9 mouse cellular contexts compared by ENCODE assay signal in genomic region chr2:165877180-165877579, GRCm38 (mm10). TPM values are rescaled to one million over a fixed set of nuclear protein-coding genes. Genes with fewer than 3 reads are reported as not detected.
DNase-seq lines count a peak whose midpoint lies in the region; ATAC-seq and TF ChIP-seq lines count a peak whose summit lies in the region.
"Had no signal": no experiment of that assay in that cellular context is flagged by ENCODE, and none has a peak within 500 bp of the region (broad histone marks: within the 10 kb centered on the region; RNA-seq: fewer than 3 reads in every experiment).

No protein-coding gene starts in this region.

- 73% methylated on average over 4 of the region's 4 CpGs for WGBS in lung, embryonic 16.5 days
- WGBS in hindbrain, embryonic 15.5 days = 48% methylated on average over 4 of the region's 4 CpGs
- 61% methylated on average over 4 of the region's 4 CpGs for WGBS in limb, embryonic 14.5 days
- WGBS in stomach, postnatal 0 days = 72% methylated on average over 4 of the region's 4 CpGs

- H3K4me3 ChIP-seq in lung, embryonic 16.5 days (ENCODE audit: low read length) = no peak overlapping the region
- H3K4me3 ChIP-seq in hindbrain, embryonic 15.5 days = peak overlapping the region; percentile 27
- H3K4me3 ChIP-seq in limb, embryonic 14.5 days (replicated peaks; ENCODE audit: low read length) = no peak overlapping the region
- H3K4me3 ChIP-seq in stomach, postnatal 0 days (ENCODE audit: low read depth, low read length) = no peak overlapping the region

- no peaks in the 10 kb centered on the region; the same call in 1 of the 2 replicates for H3K36me3 ChIP-seq in lung, embryonic 16.5 days (ENCODE audit: control insufficient read depth, insufficient read depth, low read length)
- H3K36me3 ChIP-seq in hindbrain, embryonic 15.5 days = peaks cover 6% of the 10 kb centered on the region
- H3K36me3 ChIP-seq in limb, embryonic 14.5 days (ENCODE audit: control insufficient read depth, insufficient read depth, low read length) = peaks cover 28% of the 10 kb centered on the region
- H3K36me3 ChIP-seq in stomach, postnatal 0 days (ENCODE audit: control insufficient read depth, insufficient read depth, low read length) = no peaks in the 10 kb centered on the region

- H3K9ac ChIP-seq in lung, embryonic 16.5 days (ENCODE audit: low read length) = no peak overlapping the region
- peak overlapping the region; percentile 34 for H3K9ac ChIP-seq in hindbrain, embryonic 15.5 days
- no peak overlapping the region for H3K9ac ChIP-seq in limb, embryonic 14.5 days (ENCODE audit: low read depth, low read length, severe bottlenecking)
- no peak overlapping the region for H3K9ac ChIP-seq in stomach, postnatal 0 days (ENCODE audit: low read length)

- DNase-seq in lung, adult 18-20 months = no peak
- no peak for DNase-seq in limb, embryonic 14.5 days (ENCODE audit: low spot score)
- DNase-seq in stomach, postnatal 0 days (ENCODE audit: low spot score) = no peak
- no peak for DNase-seq in left cerebral cortex, adult 11 months (ENCODE audit: low spot score)
- DNase-seq in urinary bladder, postnatal 25 days (ENCODE audit: low spot score) = no peak
- DNase-seq: lung, postnatal 14 days; thymus, adult 2 months had no signal

- TF ChIP-seq POLR2A in limb, embryonic 14.5 days (IDR thresholded peaks at IDR 0.05; ENCODE audit: borderline replicate concordance, extremely low read depth, insufficient read depth, insufficient read length) = no peak

- H3K27me3 ChIP-seq in lung, embryonic 16.5 days (ENCODE audit: control insufficient read depth, insufficient read depth, low read depth, low read length) = no peaks in the 10 kb centered on the region
- H3K27me3 ChIP-seq in hindbrain, embryonic 15.5 days = no peaks in the 10 kb centered on the region
- H3K27me3 ChIP-seq in limb, embryonic 14.5 days (ENCODE audit: control insufficient read depth, insufficient read depth, low read length) = no peaks in the 10 kb centered on the region
- H3K27me3 ChIP-seq in stomach, postnatal 0 days (ENCODE audit: control insufficient read depth, insufficient read depth, low read length) = no peaks in the 10 kb centered on the region

- peak overlapping the region; percentile 30; the same call in 1 of the 2 replicates for H3K27ac ChIP-seq in lung, embryonic 16.5 days (ENCODE audit: low read length)
- H3K27ac ChIP-seq in hindbrain, embryonic 15.5 days (replicated peaks) = peak overlapping the region; percentile 86
- peak overlapping the region; percentile 81; the same call in 1 of the 2 replicates for H3K27ac ChIP-seq in limb, embryonic 14.5 days (replicated peaks; ENCODE audit: low read depth, low read length)
- H3K27ac ChIP-seq in stomach, postnatal 0 days (replicated peaks) = peak overlapping the region; percentile 74; the same call in 1 of the 2 replicates

- H3K9me3 ChIP-seq in lung, embryonic 16.5 days (ENCODE audit: control insufficient read depth, low read length) = no peaks in the 10 kb centered on the region
- no peaks in the 10 kb centered on the region for H3K9me3 ChIP-seq in hindbrain, embryonic 15.5 days
- H3K9me3 ChIP-seq in limb, embryonic 14.5 days (ENCODE audit: control insufficient read depth, low read length) = no peaks in the 10 kb centered on the region
- H3K9me3 ChIP-seq in stomach, postnatal 0 days (ENCODE audit: control insufficient read depth, low read length) = no peaks in the 10 kb centered on the region

- peaks cover 91% of the 10 kb centered on the region for H3K4me1 ChIP-seq in lung, embryonic 16.5 days (replicated peaks; ENCODE audit: control insufficient read depth, insufficient read depth, low read length)
- H3K4me1 ChIP-seq in hindbrain, embryonic 15.5 days (replicated peaks) = peaks cover 95% of the 10 kb centered on the region
- H3K4me1 ChIP-seq in limb, embryonic 14.5 days (ENCODE audit: control insufficient read depth, insufficient read depth, low read length) = peaks cover 89% of the 10 kb centered on the region
- peaks cover 43% of the 10 kb centered on the region for H3K4me1 ChIP-seq in stomach, postnatal 0 days (replicated peaks; ENCODE audit: control insufficient read depth, insufficient read depth)

- no peak for TF ChIP-seq CTCF in stomach, postnatal 0 days (IDR thresholded peaks at IDR 0.05; ENCODE audit: low read depth)

- no peak overlapping the region for H3K4me2 ChIP-seq in lung, embryonic 16.5 days (ENCODE audit: low read depth, low read length)
- H3K4me2 ChIP-seq in hindbrain, embryonic 15.5 days = peak overlapping the region; percentile 73
- H3K4me2 ChIP-seq in limb, embryonic 14.5 days (replicated peaks; ENCODE audit: low read depth, low read length, severe bottlenecking) = peak overlapping the region; percentile 37; the same call in 1 of the 2 replicates
- no peak overlapping the region for H3K4me2 ChIP-seq in stomach, postnatal 0 days (replicated peaks; ENCODE audit: low read depth)

- no peak for ATAC-seq in lung, embryonic 16.5 days (ENCODE audit: low read depth)
- ATAC-seq in hindbrain, embryonic 15.5 days (ENCODE audit: low FRiP score, low read depth) = no peak
- no peak for ATAC-seq in limb, embryonic 14.5 days (ENCODE audit: low FRiP score, low read depth)
- ATAC-seq in stomach, postnatal 0 days (ENCODE audit: low FRiP score, low TSS enrichment) = no peak

- no peak for TF ChIP-seq EP300 in stomach, postnatal 0 days (optimal IDR thresholded peaks at IDR 0.05)

RNA-seq across cellular contexts. Expression of gene Zmynd8, which starts 21.6 kb away (rescaled TPM):
- 40.6 and 48.7 TPM in 2 replicates for polyA plus RNA-seq in lung, embryonic 16.5 days (2015; fragmentation: Nextera tagmentation; extraction: Ambion mirVana)
- polyA plus RNA-seq in hindbrain, embryonic 15.5 days (2015; fragmentation: Nextera tagmentation; extraction: Ambion mirVana) = 71.8 and 79.2 TPM in 2 replicates
- 47.6 and 49.5 TPM in 2 replicates for polyA plus RNA-seq in limb, embryonic 14.5 days (2012; rRNA removed)
- 30.2 and 39.8 TPM in 2 replicates for polyA plus RNA-seq in limb, embryonic 14.5 days (2014; fragmentation: Nextera tagmentation; extraction: Ambion mirVana)
- polyA plus RNA-seq in stomach, postnatal 0 days (2015; fragmentation: Nextera tagmentation; extraction: Ambion mirVana) = 24.3 and 29.7 TPM in 2 replicates

Comparison
In these comparisons a context has a peak if more than half of its experiments do, and no peak if none do; other contexts are left out.
1. H3K27ac ChIP-seq: peak in every context shown above with its lines; median percentile 86 in hindbrain, embryonic 15.5 days; 81 in limb, embryonic 14.5 days; 74 in stomach, postnatal 0 days; 30 in lung, embryonic 16.5 days.
2. H3K4me2 ChIP-seq: peak in hindbrain, embryonic 15.5 days (single experiment) and limb, embryonic 14.5 days (single experiment); none in lung, embryonic 16.5 days (single experiment) and stomach, postnatal 0 days (single experiment).